Mouse (Mus musculus): Measurements from ENCODE around the gene Usf2.

DNA sequence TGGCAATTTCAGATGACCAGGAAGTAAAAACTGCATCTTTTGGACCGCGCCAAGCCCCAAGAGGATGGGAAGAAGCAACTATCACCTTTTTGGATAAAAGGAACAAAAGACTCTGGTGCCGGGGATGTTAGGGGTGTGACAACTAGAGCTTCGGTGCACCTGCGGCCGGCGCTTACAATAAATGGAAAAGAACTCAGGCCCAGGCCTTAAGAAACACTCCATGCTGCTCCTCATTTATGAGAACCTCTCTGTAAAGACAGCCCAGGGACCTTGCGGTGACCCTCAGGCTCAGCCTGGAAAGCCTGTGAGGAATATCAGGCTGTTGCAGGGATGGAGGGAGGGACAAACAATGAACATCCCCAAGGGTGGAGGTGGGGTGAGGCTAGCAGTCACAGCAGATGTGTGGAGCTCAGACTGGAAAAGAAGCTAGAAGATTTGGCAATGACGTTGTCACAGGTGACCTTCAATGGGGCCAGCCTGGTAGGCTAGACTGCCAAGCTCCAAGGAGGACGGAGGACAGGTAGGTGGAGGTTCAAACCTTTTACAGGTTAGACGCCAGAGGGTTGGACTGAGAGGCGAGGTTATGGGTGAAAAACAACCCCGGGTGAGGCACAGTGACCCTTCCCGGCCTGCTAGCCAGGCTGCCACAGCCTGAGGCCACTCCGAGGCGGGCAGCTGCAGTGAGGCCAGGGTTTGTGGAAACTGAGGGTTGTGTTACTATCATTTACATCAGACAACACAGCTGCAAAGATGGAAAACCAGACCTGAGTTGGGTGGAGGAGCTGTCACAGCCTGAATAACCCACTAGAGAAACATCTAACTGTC lies 4.0 kb downstream of the Usf2 start:
- TF ChIP-seq CTCF (IDR thresholded peaks at IDR 0.05) (no peak), EP300 (IDR thresholded peaks at IDR 0.05) (no peak)

All from lung, postnatal 0 days (tissue).